Mouse (Mus musculus): ENCODE results near the gene Pcsk1n.
A peak's percentile ranks its signal among the peaks of the same experiment; 100 is the strongest.
"Not testable (repeated sequence)": the region's sequence is repeated elsewhere in the genome, so short reads cannot be mapped to it uniquely, and the experiment has no call there.

Pcsk1n gene

GRCm38 (mm10) chrX:7919601-7920383 is at the start of gene Pcsk1n:
Gene Pcsk1n (plus strand): TSS chrX:7919822.
- no peak for DNase-seq

- DNase-seq, result no peak
Measured at GRCm38 (mm10) chrX:7869826-7870225, 49.8 kb upstream of the Pcsk1n start.

DNA sequence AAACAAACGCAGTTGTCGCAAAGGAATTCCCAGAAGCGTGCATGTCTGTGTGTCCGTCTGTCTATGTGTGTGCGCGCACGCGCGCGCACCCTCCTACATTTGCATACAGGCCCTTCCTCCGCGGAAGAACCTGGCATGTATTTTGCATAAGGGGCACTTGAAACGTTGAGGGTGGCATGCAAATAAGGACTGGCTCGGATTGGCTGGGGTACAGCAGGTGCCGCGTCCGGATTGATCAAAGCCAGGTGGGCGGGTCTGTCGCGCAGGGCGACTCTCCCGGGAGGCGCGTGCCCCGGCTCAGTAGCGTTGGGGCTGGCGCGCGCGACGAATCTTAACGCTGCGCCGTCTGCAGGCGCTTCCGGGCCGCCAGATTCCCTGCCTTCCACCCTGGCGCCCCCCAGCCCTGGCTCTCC is 41.6 kb upstream of the Pcsk1n start, which contains the start of gene Pim2:
Pim2 (plus strand) TSS at position 256 of the 413 bp plus-strand sequence.
- DNase-seq, result peak; percentile 80

- peak; percentile 31 for DNase-seq
Measured at GRCm38 (mm10) chrX:7878495-7878894, 41.1 kb upstream of the Pcsk1n start.

GRCm38 (mm10) chrX:7879819-7880218 is 39.8 kb upstream of the Pcsk1n start:
- peak; percentile 49 for DNase-seq

- DNase-seq, result peak; percentile 86
Measured at GRCm38 (mm10) chrX:7883841-7884567, 35.6 kb upstream of the Pcsk1n start, which contains the start of gene Slc35a2. Gene Slc35a2 (plus strand): TSS chrX:7884028.

DNA sequence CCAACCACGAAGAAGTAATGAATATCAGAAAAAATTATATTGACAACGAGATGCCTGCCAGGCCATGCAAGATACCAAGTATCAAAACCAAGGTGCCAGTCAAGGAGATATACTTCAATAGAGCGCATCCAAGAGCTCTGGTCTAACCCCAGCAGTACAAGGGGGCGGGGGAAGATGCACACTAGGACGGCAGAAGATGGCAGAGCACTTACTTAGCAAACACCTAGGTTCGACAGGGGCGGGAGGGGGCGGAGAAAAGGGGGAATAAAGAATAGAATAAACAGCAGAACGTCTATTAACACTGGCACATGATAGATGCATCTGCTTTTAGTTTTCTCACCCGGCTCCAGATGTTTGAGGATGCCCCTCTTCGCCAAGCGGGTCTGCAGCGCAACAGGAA is 21.4 kb upstream of the Pcsk1n start:
- DNase-seq, result no peak

- DNase-seq, result peak; percentile 87
Measured at GRCm38 (mm10) chrX:7898880-7899874, 20.4 kb upstream of the Pcsk1n start, which contains the start of the genes Pqbp1 and Timm17b. Gene Pqbp1 (minus strand): TSS chrX:7899269. Gene Timm17b (plus strand): TSS chrX:7899357.

DNA sequence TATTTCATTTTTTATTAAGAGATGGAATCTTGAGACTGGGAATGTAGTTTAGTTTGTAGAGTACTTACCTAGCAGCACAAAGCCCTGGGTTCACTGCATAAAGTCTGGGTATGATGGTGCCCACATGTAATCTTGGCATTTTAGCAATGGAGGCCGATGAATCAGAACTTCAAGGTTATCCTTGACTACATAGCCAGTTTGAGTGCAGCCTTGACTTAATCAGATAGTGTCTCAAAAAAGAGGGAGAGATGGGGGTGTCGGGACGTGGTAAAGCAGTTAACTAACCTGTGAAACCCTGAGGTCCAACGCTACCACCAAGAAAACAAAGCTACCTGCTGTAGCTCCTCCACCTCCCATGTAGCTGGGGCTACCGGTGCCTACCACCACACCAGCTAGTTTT is 15.2 kb upstream of the Pcsk1n start:
- DNase-seq, result no peak

DNA sequence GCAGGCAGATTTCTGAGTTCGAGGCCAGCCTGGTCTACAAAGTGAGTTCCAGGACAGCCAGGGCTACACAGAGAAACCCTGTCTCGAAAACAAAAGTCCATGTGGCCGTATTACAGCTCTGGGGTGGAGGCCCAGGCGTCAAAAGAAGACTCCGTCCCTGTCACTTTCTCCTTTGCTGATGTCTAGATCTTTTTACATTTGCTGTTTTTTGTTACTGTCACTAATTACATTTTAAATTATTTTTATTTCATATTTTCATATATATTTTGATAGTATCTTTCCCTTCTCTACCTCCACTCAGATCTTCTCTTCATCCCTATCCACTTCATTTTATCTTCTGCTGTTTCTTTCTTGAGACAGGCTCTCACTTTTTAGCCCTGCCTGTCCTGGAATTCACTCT is 11.9 kb upstream of the Pcsk1n start, which contains the start of gene Gm10491:
Gm10491 (minus strand) TSS at position 101 of the 400 bp plus-strand sequence.
- no peak for DNase-seq

DNA sequence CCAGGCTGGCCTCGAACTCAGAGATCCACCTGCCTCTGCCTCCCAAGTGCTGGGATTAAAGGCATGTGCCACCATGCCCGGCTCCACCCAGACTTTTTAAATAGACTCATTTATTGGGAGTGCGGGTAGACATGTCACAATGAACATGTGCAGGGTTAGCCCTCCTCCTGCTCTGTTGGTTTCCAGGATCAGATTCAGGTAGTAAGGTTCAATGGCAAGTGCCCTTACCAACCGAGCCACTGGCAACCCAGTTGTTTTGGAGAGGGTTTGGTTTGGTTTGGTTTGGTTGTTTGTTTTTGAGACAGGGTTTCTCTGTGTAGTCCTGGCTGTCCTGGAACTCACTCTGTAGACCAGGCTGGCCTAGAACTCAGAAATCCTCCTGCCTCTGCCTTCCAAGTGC is 10.4 kb upstream of the Pcsk1n start, which contains the start of gene Gm10490:
Gm10490 (plus strand) TSS at position 301 of the 400 bp plus-strand sequence.
- not testable (repeated sequence) for DNase-seq

- DNase-seq, result peak; percentile 6
Measured at GRCm38 (mm10) chrX:7910473-7910872, 9.1 kb upstream of the Pcsk1n start.

- peak; percentile 57 for DNase-seq
Measured at GRCm38 (mm10) chrX:7915669-7916068, 4.0 kb upstream of the Pcsk1n start.

GRCm38 (mm10) chrX:7917960-7918359 is 1.7 kb upstream of the Pcsk1n start:
- not testable (repeated sequence) for DNase-seq

DNA sequence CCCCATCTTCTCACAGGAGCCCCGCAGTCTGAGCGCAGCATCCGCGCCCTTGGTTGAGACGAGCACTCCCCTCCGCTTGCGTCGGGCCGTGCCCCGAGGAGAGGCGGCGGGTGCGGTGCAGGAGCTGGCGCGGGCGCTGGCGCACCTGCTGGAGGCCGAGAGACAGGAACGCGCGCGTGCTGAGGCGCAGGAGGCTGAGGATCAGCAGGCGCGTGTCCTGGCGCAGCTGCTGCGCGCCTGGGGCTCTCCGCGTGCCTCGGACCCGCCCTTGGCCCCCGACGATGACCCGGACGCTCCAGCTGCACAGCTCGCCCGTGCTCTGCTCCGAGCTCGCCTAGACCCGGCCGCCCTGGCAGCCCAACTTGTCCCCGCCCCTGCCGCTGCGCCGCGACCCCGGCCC is 2.4 kb downstream of the Pcsk1n start:
- DNase-seq, result no peak

DNA sequence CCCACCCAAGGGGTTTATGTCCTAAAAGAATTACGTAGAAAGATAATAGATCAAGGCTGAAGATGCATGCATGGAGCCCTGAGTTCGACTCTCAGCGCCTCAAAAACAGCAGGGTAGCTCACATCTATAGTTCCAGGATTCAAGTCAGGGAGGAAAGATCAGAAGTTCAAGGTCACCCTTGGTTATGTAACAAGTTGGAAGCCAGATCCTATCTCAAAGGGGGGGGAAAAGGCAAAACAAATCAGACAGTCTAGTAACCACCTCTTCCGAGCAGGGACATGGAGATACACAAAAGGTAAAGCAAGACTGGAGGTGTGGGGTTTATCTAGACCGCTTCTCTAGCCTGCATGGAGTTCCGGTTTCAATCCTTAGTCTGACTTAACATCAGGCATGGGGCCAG is 6.6 kb downstream of the Pcsk1n start:
- no peak for DNase-seq

DNA sequence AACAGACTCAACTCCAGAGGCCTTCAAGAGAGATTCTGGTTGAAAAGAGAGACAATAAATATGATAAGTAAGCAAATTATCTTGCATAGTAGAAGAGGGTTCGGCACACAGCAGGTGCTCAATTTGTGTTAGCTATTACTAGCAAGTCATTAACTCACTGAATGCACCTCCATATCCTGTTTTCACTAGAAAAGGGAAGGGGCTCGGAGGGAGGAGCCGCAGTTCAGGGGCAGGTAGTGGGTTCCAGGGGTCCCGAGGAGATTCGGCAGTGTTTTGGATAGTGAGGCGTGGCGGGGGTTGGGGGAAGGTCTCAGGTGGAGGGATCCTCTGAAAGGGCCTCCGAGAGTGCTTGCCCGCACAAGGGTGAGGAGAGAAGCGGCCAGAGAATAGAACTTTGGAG is 7.5 kb downstream of the Pcsk1n start:
- DNase-seq, result no peak

GRCm38 (mm10) chrX:7928270-7928790 is 8.7 kb downstream of the Pcsk1n start, which contains the start of gene Eras:
Gene Eras (minus strand): TSS chrX:7928607.
- no peak for DNase-seq

DNA sequence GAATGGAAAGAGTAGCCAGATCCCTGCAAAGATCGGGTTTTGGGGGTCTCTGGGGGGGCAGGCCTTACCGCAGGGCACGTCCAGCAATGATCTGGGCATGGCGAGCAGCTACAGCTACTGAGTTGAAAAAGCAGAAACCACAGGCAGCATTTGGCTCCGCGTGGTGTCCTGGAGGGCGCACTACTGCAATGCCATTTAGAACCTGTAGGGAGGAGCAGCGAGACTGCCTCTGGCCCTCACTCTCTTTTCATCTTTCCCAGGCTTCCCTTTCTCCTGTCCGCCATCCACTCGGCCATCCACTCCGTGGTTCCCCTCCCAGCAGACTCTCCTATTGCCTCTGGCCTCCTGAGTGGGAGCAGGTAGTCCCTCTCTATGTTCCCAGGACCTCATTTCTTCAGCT is 17.3 kb downstream of the Pcsk1n start:
- no peak for DNase-seq

DNA sequence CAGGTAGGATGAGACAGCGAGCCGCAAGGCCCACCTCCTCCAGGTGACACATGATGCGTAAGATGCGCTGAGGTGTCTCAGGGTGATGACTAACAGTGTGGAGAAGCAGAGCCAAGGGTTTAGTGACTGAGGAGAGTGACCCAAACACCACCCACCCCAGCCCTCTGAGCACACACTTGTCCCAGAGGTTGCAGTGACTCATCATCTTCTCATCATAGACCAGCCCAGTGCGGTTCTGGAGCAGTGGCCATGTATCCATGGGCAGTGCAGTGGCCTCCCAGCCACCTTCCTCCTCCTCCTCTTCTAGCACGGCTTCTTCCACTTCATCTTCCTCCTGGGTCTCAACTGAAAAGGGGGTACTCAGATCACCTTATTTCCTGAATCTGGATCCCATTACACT is 18.0 kb downstream of the Pcsk1n start:
- DNase-seq, result no peak

DNA sequence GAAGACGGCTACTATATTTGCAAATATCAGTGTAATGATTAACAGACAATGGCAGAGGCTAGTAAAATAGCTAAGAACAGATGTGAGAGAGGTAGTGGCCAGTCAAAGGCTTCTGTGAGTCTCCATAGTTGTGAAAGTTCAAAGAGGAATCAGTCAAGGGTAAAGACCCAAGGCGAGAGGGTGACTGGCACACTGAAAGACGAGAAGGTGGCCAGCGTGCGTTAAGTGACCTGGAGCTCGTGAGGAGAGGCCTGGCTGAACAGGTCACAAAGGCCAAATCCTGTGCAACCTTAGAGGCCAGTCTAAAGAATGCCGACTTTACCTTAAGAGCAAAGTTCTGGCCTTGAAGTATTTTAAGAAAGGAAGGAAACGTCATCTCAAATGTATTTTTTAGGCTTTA is 26.0 kb downstream of the Pcsk1n start:
- peak; percentile 13 for DNase-seq
